Mouse (Mus musculus): ENCODE data around the gene Plekho1. TPM values are rescaled to one million over a fixed set of nuclear protein-coding genes. Genes with fewer than 3 reads are reported as not detected.

The Plekho1 gene
- polyA plus RNA-seq, 1 experiment from 2014 or later = 6.9 TPM

- WGBS (ENCODE audit: insufficient replicate concordance) = 63% methylated on average over 6 of the region's 6 CpGs
- Histone ChIP-seq H3K27me3 (no peaks in the 10 kb centered on the region), H3K27ac (no peak overlapping the region), H3K9me3 (replicated peaks) (no peaks in the 10 kb centered on the region), H3K4me1 (replicated peaks) (no peaks in the 10 kb centered on the region), H3K36me3 (no peaks in the 10 kb centered on the region), H3K9ac (no peak overlapping the region), H3K4me2 (no peak overlapping the region), H3K4me3 (replicated peaks) (no peak overlapping the region)
- no peak for ATAC-seq (ENCODE audit: low read depth)
- no peak for DNase-seq
These were observed 12.7 kb upstream of the Plekho1 start for GRCm38 (mm10) chr3:96008463-96008862.

- DNase-seq (no peak), ATAC-seq (ENCODE audit: low read depth) (no peak)
- 89% methylated on average over 1 of the region's 1 CpGs for WGBS (ENCODE audit: insufficient replicate concordance)
- Histone ChIP-seq H3K36me3 (no peaks in the 10 kb centered on the region), H3K27me3 (peaks cover 15% of the 10 kb centered on the region), H3K9ac (no peak overlapping the region), H3K4me3 (replicated peaks) (no peak overlapping the region), H3K9me3 (replicated peaks) (no peaks in the 10 kb centered on the region), H3K4me2 (no peak overlapping the region), H3K4me1 (replicated peaks) (peaks cover 44% of the 10 kb centered on the region), H3K27ac (no peak overlapping the region)
These were observed 5.8 kb upstream of the Plekho1 start for GRCm38 (mm10) chr3:96001560-96001959.

DNA sequence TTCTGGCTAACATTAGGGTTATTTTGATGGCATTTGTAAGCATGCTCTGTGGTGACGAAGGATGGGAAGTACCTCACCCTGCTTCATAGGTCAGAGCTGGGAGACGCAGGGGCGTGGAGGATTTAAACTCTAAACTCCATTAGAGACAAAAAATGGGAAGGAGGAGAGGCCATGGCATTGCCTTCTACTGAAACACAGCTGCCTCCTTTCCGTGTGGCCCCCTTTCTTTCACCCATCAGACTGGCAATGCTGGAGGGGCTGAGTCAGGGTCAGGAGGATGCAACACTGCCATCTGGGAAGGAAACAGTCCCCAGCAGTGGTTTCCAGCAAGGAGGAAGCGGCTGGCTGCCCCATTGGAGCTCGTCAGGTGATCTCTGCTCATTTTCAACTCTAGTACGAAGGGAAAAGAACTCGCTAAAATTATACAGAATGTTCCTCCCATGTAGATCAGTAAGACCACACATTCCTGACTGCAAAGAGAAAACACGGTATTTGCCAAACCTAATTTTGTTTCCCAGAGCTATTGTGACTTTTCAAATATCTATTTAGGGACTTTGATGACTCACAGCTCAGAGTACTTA is 5.2 kb upstream of the Plekho1 start:
- ATAC-seq (ENCODE audit: low read depth) (no peak), DNase-seq (no peak)
- no peaks in the 10 kb centered on the region for H3K36me3 ChIP-seq
- H3K9ac ChIP-seq = no peak overlapping the region
- H3K4me1 ChIP-seq (replicated peaks) = peaks cover 49% of the 10 kb centered on the region
- no peaks in the 10 kb centered on the region for H3K9me3 ChIP-seq (replicated peaks)
- H3K4me2 ChIP-seq = no peak overlapping the region
- no peak overlapping the region for H3K27ac ChIP-seq
- WGBS (ENCODE audit: insufficient replicate concordance) = 46% methylated on average over 9 of the region's 9 CpGs
- H3K4me3 ChIP-seq (replicated peaks) = no peak overlapping the region
- H3K27me3 ChIP-seq = peaks cover 20% of the 10 kb centered on the region

DNA sequence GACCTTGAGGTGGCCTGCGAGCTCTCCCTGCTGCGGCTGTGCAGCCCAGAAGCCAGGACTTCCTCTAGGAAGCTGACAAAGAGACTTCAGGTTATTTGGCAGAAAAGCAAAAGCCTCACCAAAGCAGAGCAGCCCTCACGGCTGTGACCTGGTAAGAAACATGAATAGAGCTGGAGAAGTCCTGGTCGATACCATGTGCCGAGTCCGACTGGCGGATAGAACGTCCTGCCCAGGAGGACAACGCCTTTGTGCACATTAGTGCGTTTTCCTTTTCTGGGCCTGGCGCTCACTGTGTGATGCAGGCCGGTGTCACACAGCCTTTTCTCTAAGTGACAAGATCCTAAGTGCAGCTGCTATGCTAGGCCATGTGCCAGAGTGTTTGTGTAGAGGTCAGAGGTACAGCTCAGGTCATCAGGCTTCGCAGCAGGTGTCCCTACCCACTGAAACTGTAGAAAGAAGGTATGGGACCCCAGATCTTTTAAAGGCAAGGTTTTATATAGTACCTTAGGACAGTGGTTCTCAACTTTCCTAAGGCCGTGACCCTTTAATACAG is 4.4 kb upstream of the Plekho1 start:
- Histone ChIP-seq H3K27me3 (peaks cover 29% of the 10 kb centered on the region), H3K4me3 (replicated peaks) (no peak overlapping the region), H3K4me2 (peak overlapping the region; percentile 8; the same call in 1 of the 2 replicates), H3K4me1 (replicated peaks) (peaks cover 57% of the 10 kb centered on the region), H3K9ac (peak overlapping the region; percentile 42), H3K9me3 (replicated peaks) (no peaks in the 10 kb centered on the region), H3K27ac (peak overlapping the region; percentile 63), H3K36me3 (no peaks in the 10 kb centered on the region)
- WGBS (ENCODE audit: insufficient replicate concordance) = 71% methylated on average over 14 of the region's 14 CpGs
- ATAC-seq (ENCODE audit: low read depth) (no peak), DNase-seq (no peak)

GRCm38 (mm10) chr3:95999308-96000079 is 3.7 kb upstream of the Plekho1 start:
- ATAC-seq (ENCODE audit: low read depth) = peak; percentile 87
- H3K9ac ChIP-seq = peak overlapping the region; percentile 42

GRCm38 (mm10) chr3:95997203-95997721 is 1.5 kb upstream of the Plekho1 start:
- H3K4me1 ChIP-seq (replicated peaks) = peaks cover 79% of the 10 kb centered on the region
- no peak overlapping the region for H3K27ac ChIP-seq
- no peaks in the 10 kb centered on the region for H3K9me3 ChIP-seq (replicated peaks)
- no peak overlapping the region for H3K9ac ChIP-seq
- peak overlapping the region; percentile 95 for H3K4me2 ChIP-seq
- 28% methylated on average over 9 of the region's 9 CpGs for WGBS (ENCODE audit: insufficient replicate concordance)
- ATAC-seq (ENCODE audit: low read depth) (no peak), DNase-seq (no peak)
- no peak overlapping the region; the same call in 1 of the 2 replicates for H3K4me3 ChIP-seq (replicated peaks)
- H3K27me3 ChIP-seq = peaks cover 56% of the 10 kb centered on the region
- H3K36me3 ChIP-seq = no peaks in the 10 kb centered on the region

More at GRCm38 (mm10) chr3:95999308-96000079, 3.7 kb upstream of the Plekho1 start:
- H3K27me3 ChIP-seq = peaks cover 35% of the 10 kb centered on the region
- H3K4me3 ChIP-seq (replicated peaks) = no peak overlapping the region
- no peaks in the 10 kb centered on the region for H3K36me3 ChIP-seq
- 46% methylated on average over 12 of the region's 12 CpGs for WGBS (ENCODE audit: insufficient replicate concordance)
- H3K4me1 ChIP-seq (replicated peaks) = peaks cover 63% of the 10 kb centered on the region
- DNase-seq = peak; percentile 49
- peak overlapping the region; percentile 8; the same call in 1 of the 2 replicates for H3K4me2 ChIP-seq
- H3K27ac ChIP-seq = peak overlapping the region; percentile 65
- H3K9me3 ChIP-seq (replicated peaks) = no peaks in the 10 kb centered on the region

GRCm38 (mm10) chr3:95996451-95997073 is 761 bp upstream of the Plekho1 start:
- no peak for DNase-seq
- WGBS (ENCODE audit: insufficient replicate concordance) = 16% methylated on average over 6 of the region's 6 CpGs
- Histone ChIP-seq H3K4me3 (replicated peaks) (peak overlapping the region; percentile 74), H3K36me3 (0 out of 2 replicates have a peak, but pooled peaks cover under 1% of the 10 kb centered on the region), H3K4me1 (replicated peaks) (peaks cover 80% of the 10 kb centered on the region), H3K9me3 (replicated peaks) (no peaks in the 10 kb centered on the region), H3K4me2 (peak overlapping the region; percentile 95), H3K9ac (peak overlapping the region; percentile 77), H3K27me3 (peaks cover 57% of the 10 kb centered on the region), H3K27ac (peak overlapping the region; percentile 75)
- no peak for ATAC-seq (ENCODE audit: low read depth)

GRCm38 (mm10) chr3:95994975-95995801 is 613 bp downstream of the Plekho1 start:
- H3K27me3 ChIP-seq = peaks cover 57% of the 10 kb centered on the region
- no peak for DNase-seq

GRCm38 (mm10) chr3:95994381-95994846 is 1.4 kb downstream of the Plekho1 start:
- Histone ChIP-seq H3K27me3 (peaks cover 57% of the 10 kb centered on the region), H3K36me3 (peaks cover 12% of the 10 kb centered on the region; the same call in 1 of the 2 replicates), H3K27ac (peak overlapping the region; percentile 75), H3K4me3 (replicated peaks) (peak overlapping the region; percentile 74), H3K9ac (peak overlapping the region; percentile 77), H3K9me3 (replicated peaks) (no peaks in the 10 kb centered on the region), H3K4me2 (peak overlapping the region; percentile 95), H3K4me1 (replicated peaks) (peaks cover 66% of the 10 kb centered on the region)
- WGBS (ENCODE audit: insufficient replicate concordance) = 15% methylated on average over 6 of the region's 6 CpGs
- ATAC-seq (ENCODE audit: low read depth) (no peak), DNase-seq (no peak)

More at GRCm38 (mm10) chr3:95994975-95995801, 613 bp downstream of the Plekho1 start:
- H3K9ac ChIP-seq = peak overlapping the region; percentile 77
- peak overlapping the region; percentile 95 for H3K4me2 ChIP-seq
- 2% methylated on average over 51 of the region's 51 CpGs for WGBS (ENCODE audit: insufficient replicate concordance)
- no peaks in the 10 kb centered on the region for H3K9me3 ChIP-seq (replicated peaks)
- H3K36me3 ChIP-seq = peaks cover 9% of the 10 kb centered on the region; the same call in 1 of the 2 replicates
- ATAC-seq (ENCODE audit: low read depth) = no peak
- H3K27ac ChIP-seq = peak overlapping the region; percentile 75
- peaks cover 73% of the 10 kb centered on the region for H3K4me1 ChIP-seq (replicated peaks)
- peak overlapping the region; percentile 74 for H3K4me3 ChIP-seq (replicated peaks)

DNA sequence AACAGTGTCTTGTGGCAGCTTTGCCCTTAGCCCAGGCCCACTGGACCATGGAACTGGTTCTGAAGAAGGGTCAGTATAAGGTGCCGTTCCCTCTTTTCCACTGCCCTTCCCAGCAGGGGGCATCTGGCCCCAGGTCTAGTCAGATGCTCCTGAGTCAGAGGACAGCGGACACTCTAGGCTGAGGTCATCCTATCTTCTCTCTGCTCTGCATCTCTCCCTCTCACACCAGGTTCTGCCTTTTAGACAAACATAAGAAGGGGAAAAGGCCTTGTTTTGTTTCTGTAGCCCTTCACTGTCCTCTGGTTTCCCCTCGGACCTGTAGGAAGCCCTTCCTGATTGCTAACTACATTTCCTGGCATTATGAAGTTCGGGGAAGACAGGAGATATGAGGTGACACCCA is 1.9 kb downstream of the Plekho1 start:
- H3K9me3 ChIP-seq (replicated peaks) = no peaks in the 10 kb centered on the region
- peaks cover 58% of the 10 kb centered on the region for H3K27me3 ChIP-seq
- H3K4me2 ChIP-seq = peak overlapping the region; percentile 95
- no peak for DNase-seq
- no peak for ATAC-seq (ENCODE audit: low read depth)
- H3K4me3 ChIP-seq (replicated peaks) = peak overlapping the region; percentile 74
- WGBS (ENCODE audit: insufficient replicate concordance) = 23% methylated on average over 4 of the region's 4 CpGs
- peaks cover 60% of the 10 kb centered on the region for H3K4me1 ChIP-seq (replicated peaks)
- H3K36me3 ChIP-seq = peaks cover 17% of the 10 kb centered on the region
- H3K9ac ChIP-seq = 0 out of 2 replicates have a peak overlapping the region, but pooled peaks have one; percentile 28
- H3K27ac ChIP-seq = peak overlapping the region; percentile 53

All from liver, embryonic 13.5 days (tissue).